Mouse (Mus musculus): Measurements from ENCODE around the gene Ankrd24. TPM values are rescaled to one million over a fixed set of nuclear protein-coding genes. Genes with fewer than 3 reads are reported as not detected.
A peak's percentile ranks its signal among the peaks of the same experiment; 100 is the strongest.
"Not testable (repeated sequence)": the region's sequence is repeated elsewhere in the genome, so short reads cannot be mapped to it uniquely, and the experiment has no call there.

Ankrd24 gene
- polyA plus RNA-seq, 1 experiment, result 14.0 TPM

DNA sequence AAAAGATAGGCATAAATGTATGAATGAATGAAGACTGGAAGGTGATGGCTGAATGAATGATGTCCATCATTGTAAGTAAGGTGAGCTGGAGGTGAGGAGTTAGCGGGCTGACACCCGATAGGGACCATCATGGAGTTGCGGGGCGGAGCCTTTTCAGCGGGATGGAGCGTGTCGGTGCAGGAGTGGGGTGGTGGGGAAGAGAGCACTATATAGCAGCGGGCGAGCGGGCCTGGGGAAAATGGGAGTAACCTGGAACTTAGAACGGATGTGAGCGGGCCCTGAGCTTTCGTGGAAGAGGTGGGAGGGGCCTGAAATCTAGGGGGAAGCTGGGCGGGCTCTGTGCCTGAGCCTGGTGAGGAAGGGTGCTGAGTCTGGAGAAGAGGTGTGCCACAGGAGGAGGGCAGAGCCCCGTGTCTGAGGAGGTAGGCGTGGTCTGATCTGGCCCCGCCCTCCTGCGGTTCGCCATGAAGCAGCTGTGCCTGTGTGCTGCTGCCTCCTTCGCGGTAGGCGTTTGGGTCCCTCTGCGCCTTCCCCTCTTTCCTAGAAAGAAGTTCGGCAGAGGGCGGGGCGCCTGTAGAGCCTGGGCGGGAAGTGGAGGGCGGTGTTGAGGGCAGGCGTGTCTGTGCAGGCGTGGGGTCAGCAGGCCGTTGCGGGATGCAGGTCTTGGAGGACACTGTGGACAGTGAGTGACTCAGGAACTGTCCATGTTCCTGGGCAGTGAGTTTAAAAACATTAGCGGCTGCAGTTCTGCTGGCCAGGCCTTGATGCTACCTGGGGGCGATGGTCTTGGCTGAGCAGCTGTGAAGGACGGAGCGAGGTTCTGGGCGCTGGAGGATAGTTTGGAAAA lies 5.1 kb downstream of the Ankrd24 start:
- DNase-seq (ENCODE audit: low read depth in 1 of 2, low spot score in 2 of 2), result peak; percentile 47 to 76
- TF ChIP-seq POLR2A (IDR thresholded peaks at IDR 0.05; ENCODE audit: low read depth, low read length) (no peak), CTCF (IDR thresholded peaks at IDR 0.05; ENCODE audit: extremely low read depth, insufficient read depth, insufficient read length, insufficient replicate concordance) (no peak)
- H3K4me1 ChIP-seq (ENCODE audit: control insufficient read depth, insufficient read depth, insufficient read length), result peaks cover 6% of the 10 kb centered on the region; the same call in 1 of the 2 replicates
- no peaks in the 10 kb centered on the region for H3K36me3 ChIP-seq (ENCODE audit: control insufficient read depth, insufficient read depth, low read length)
- H3K27ac ChIP-seq (ENCODE audit: insufficient read depth, low read length), result no peak overlapping the region
- H3K4me3 ChIP-seq (ENCODE audit: extremely low read depth, insufficient read depth, insufficient read length), result peak overlapping the region; percentile 43
- H3K27me3 ChIP-seq (ENCODE audit: control insufficient read depth, insufficient read depth, low read length), result no peaks in the 10 kb centered on the region
- WGBS, result 6% methylated on average over 36 of the region's 37 CpGs

DNA sequence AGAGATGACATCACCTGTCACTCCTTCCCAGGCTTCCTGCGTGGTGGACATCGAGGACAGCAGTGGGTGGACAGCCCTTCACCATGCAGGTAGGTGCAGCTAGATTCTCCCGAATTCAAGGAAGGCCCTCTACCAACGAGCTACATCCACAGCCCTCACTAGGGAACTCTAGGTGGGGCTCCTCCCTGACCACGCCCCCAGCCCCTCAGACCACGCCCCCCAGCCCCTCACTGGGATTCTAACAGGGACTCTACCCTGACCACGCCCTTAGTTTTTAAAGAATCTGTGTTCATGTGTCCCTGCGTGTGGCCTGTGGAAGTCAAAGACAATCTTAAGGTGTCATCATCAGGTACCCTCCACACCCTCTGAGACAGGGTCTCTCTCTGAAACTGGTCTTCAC lies 8.0 kb downstream of the Ankrd24 start:
- Histone ChIP-seq H3K36me3 (ENCODE audit: control insufficient read depth, insufficient read depth, low read length) (no peaks in the 10 kb centered on the region), H3K4me1 (ENCODE audit: control insufficient read depth, insufficient read depth, insufficient read length) (peaks cover 6% of the 10 kb centered on the region; the same call in 1 of the 2 replicates), H3K27ac (ENCODE audit: insufficient read depth, low read length) (no peak overlapping the region), H3K4me3 (ENCODE audit: extremely low read depth, insufficient read depth, insufficient read length) (no peak overlapping the region), H3K27me3 (ENCODE audit: control insufficient read depth, insufficient read depth, low read length) (no peaks in the 10 kb centered on the region)
- no peak for TF ChIP-seq CTCF (IDR thresholded peaks at IDR 0.05; ENCODE audit: extremely low read depth, insufficient read depth, insufficient read length, insufficient replicate concordance)
- TF ChIP-seq POLR2A (IDR thresholded peaks at IDR 0.05; ENCODE audit: low read depth, low read length), result no peak
- no peak for DNase-seq (ENCODE audit: low read depth in 1 of 2, low spot score in 2 of 2)
- 39% methylated on average over 8 of the region's 8 CpGs for whole genome bisulfite sequencing

DNA sequence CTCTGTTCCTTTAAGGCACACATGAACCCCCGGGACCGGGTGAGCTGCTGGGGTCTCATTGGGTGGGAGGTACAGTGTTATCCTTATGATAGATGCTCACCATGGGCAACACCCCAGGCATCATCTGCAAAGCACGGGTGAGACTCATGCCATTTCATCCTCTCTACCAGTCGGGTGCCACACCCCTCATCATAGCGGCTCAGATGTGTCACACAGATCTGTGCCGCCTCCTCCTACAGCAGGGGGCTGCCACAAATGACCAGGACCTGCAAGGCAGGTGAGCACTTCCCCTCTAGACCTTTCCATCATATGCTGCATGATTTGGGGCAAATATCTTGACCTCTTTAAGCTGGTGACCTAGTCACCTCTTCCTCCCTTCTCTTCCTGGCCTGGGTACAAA lies 9.8 kb downstream of the Ankrd24 start:
- no peak for DNase-seq (ENCODE audit: low read depth in 1 of 2, low spot score in 2 of 2)
- no peaks in the 10 kb centered on the region for H3K36me3 ChIP-seq (ENCODE audit: control insufficient read depth, insufficient read depth, low read length)
- WGBS, result 81% methylated on average over 6 of the region's 6 CpGs
- H3K27me3 ChIP-seq (ENCODE audit: control insufficient read depth, insufficient read depth, low read length), result no peaks in the 10 kb centered on the region
- H3K4me3 ChIP-seq (ENCODE audit: extremely low read depth, insufficient read depth, insufficient read length), result no peak overlapping the region
- H3K27ac ChIP-seq (ENCODE audit: insufficient read depth, low read length), result no peak overlapping the region
- H3K4me1 ChIP-seq (ENCODE audit: control insufficient read depth, insufficient read depth, insufficient read length), result peaks cover 13% of the 10 kb centered on the region; the same call in 1 of the 2 replicates
- TF ChIP-seq POLR2A (IDR thresholded peaks at IDR 0.05; ENCODE audit: low read depth, low read length), result no peak
- no peak for TF ChIP-seq CTCF (IDR thresholded peaks at IDR 0.05; ENCODE audit: extremely low read depth, insufficient read depth, insufficient read length, insufficient replicate concordance)

DNA sequence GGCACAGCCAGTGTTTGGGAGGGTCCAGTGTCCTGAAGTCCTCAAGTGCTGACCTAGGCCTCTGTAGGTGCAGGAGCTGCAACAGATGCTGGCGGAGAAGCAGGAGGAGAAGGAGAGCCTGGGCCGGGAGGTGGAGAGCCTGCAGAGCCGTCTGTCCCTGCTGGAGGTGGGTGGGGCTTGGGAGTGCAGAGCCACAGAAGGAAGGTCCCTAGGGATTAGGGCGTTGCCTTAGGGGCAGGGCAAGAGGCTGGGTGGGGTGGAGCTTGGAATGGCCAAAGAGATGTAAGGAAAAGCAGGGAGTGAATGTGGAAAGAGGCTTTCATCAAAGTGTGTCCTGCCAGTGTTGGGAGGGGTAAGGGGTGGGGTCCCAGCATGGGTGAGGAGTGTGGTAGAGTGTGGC lies 12.5 kb downstream of the Ankrd24 start:
- not testable (repeated sequence) for DNase-seq (ENCODE audit: low read depth in 1 of 2, low spot score in 2 of 2); H3K27ac ChIP-seq (ENCODE audit: insufficient read depth, low read length); H3K4me1 ChIP-seq (ENCODE audit: control insufficient read depth, insufficient read depth, insufficient read length); H3K4me3 ChIP-seq (ENCODE audit: extremely low read depth, insufficient read depth, insufficient read length); H3K36me3 ChIP-seq (ENCODE audit: control insufficient read depth, insufficient read depth, low read length); H3K27me3 ChIP-seq (ENCODE audit: control insufficient read depth, insufficient read depth, low read length)
- 67% methylated on average over 4 of the region's 4 CpGs for WGBS

DNA sequence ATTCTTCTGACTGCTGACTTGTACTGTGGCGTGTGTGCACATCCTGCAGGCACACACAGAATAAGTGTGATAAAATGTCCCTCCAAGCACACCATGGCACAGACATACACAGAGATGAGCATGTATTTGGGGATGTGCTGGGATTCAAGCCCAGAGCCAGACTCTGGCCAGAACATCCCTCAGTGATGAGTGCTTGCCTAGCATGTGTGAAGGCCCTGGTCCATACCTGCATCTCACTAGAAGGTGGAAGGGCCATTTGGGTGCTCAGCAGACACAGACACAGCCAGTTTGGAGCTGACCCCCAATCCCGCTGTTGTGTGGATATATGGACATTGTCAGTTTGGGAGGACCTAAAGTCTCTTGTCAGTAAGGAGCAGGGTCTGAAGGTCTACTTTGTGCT lies 13.2 kb downstream of the Ankrd24 start:
- peaks cover 7% of the 10 kb centered on the region; the same call in 1 of the 2 replicates for H3K4me1 ChIP-seq (ENCODE audit: control insufficient read depth, insufficient read depth, insufficient read length)
- TF ChIP-seq POLR2A (IDR thresholded peaks at IDR 0.05; ENCODE audit: low read depth, low read length) (no peak), CTCF (IDR thresholded peaks at IDR 0.05; ENCODE audit: extremely low read depth, insufficient read depth, insufficient read length, insufficient replicate concordance) (no peak)
- WGBS, result 95% methylated on average over 2 of the region's 2 CpGs

DNA sequence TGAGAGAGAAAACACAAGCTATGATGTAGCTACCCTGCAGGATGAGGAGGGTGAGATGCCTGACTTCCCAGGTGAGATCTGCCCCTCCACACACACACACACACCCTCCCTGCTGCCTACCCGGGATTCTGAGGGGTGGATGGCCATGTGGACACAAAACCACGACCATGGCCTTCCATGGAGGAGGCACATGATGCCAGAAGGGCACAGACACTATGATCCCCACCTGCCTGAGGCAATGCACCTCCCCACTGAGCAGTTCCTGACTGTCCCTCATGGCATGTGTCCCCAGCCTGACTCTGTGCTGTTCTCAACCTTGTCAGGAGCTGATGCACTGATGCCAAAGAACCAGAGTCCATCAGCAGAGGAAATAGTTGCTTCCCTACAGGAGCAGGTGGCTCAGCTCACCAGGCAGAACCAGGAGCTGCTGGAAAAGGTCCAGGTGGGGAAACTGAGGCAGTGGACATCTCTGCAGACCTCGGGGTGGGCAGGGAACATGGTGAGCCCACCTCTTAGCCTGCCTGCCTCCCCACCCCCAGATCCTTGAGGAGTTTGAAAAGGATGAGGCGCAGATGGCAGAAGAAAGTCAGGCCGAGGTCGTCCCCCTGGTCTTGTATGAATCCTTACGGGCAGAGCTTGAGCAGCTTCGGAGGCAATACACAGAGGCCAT lies 13.8 kb downstream of the Ankrd24 start:
- no peak for DNase-seq (ENCODE audit: low read depth in 1 of 2, low spot score in 2 of 2)
- Histone ChIP-seq H3K27ac (ENCODE audit: insufficient read depth, low read length) (no peak overlapping the region), H3K27me3 (ENCODE audit: control insufficient read depth, insufficient read depth, low read length) (no peaks in the 10 kb centered on the region), H3K36me3 (ENCODE audit: control insufficient read depth, insufficient read depth, low read length) (no peaks in the 10 kb centered on the region), H3K4me3 (ENCODE audit: extremely low read depth, insufficient read depth, insufficient read length) (no peak overlapping the region), H3K4me1 (ENCODE audit: control insufficient read depth, insufficient read depth, insufficient read length) (peaks cover 7% of the 10 kb centered on the region; the same call in 1 of the 2 replicates)
- TF ChIP-seq POLR2A (IDR thresholded peaks at IDR 0.05; ENCODE audit: low read depth, low read length) (no peak), CTCF (IDR thresholded peaks at IDR 0.05; ENCODE audit: extremely low read depth, insufficient read depth, insufficient read length, insufficient replicate concordance) (no peak)
- 83% methylated on average over 8 of the region's 8 CpGs for WGBS

More for the DNA sequence above, 13.2 kb downstream of the Ankrd24 start:
- Histone ChIP-seq H3K36me3 (ENCODE audit: control insufficient read depth, insufficient read depth, low read length) (no peaks in the 10 kb centered on the region), H3K27ac (ENCODE audit: insufficient read depth, low read length) (no peak overlapping the region), H3K4me3 (ENCODE audit: extremely low read depth, insufficient read depth, insufficient read length) (no peak overlapping the region), H3K27me3 (ENCODE audit: control insufficient read depth, insufficient read depth, low read length) (no peaks in the 10 kb centered on the region)
- no peak for DNase-seq (ENCODE audit: low read depth in 1 of 2, low spot score in 2 of 2)

Measured in spleen, adult 2 months (tissue).